Mouse (Mus musculus) intestine, embryonic 15.5 days (tissue): Measurements from ENCODE around the gene Apbb1ip. TPM values are rescaled to one million over a fixed set of nuclear protein-coding genes. Genes with fewer than 3 reads are reported as not detected.
"Not testable (repeated sequence)": the region's sequence is repeated elsewhere in the genome, so short reads cannot be mapped to it uniquely, and the experiment has no call there.

ENCODE experiments used
- ATAC-seq: fragments of 200-750 bp; cut with Nextera tagmentation; 2 replicates; pipeline ENCODE4 v1.8.0; 2017; ENCODE audit warnings: moderate TSS enrichment, moderate library complexity
- H3K27ac ChIP-seq: fragments of 300-500 bp; sonication (generic); 2 replicates; pipeline ENCODE4 v1.5.1; 2015; ENCODE audit warnings: mild to moderate bottlenecking, inconsistent platforms
- H3K27me3 ChIP-seq: fragments of 300-500 bp; sonication (generic); replicated peaks from 2 replicates; pipeline ENCODE4 v1.6.1; 2015; ENCODE audit warnings: inconsistent platforms
- H3K36me3 ChIP-seq: fragments of 300-500 bp; sonication (generic); 2 replicates; pipeline ENCODE4 v1.6.1; 2015; ENCODE audit warnings: inconsistent platforms
- H3K4me1 ChIP-seq: fragments of 300-500 bp; sonication (generic); replicated peaks from 2 replicates; pipeline ENCODE4 v1.6.1; 2015; ENCODE audit warnings: inconsistent platforms
- H3K4me2 ChIP-seq: fragments of 300-500 bp; sonication (generic); replicated peaks from 2 replicates; pipeline ENCODE4 v1.6.1; 2015; ENCODE audit warnings: mild to moderate bottlenecking, inconsistent platforms
- H3K4me3 ChIP-seq: fragments of 300-500 bp; sonication (generic); replicated peaks from 2 replicates; pipeline ENCODE4 v1.5.1; 2015; ENCODE audit warnings: inconsistent platforms
- H3K9ac ChIP-seq: fragments of 300-500 bp; sonication (generic); 2 replicates; pipeline ENCODE4 v1.6.1; 2015; ENCODE audit warnings: inconsistent platforms
- H3K9me3 ChIP-seq: fragments of 300-500 bp; sonication (generic); 2 replicates; pipeline ENCODE4 v1.6.1; 2016; ENCODE audit warnings: inconsistent platforms
- WGBS: fragments of 180-500 bp; shearing (Covaris S2); methylation state at CpG from one replicate; pipeline ENCODE4 v1.1.7; 2015; 5-methylcytosine and 5-hydroxymethylcytosine counted together
- polyA plus RNA-seq: library from polyadenylated mRNA; unstranded; fragments of >200 nt; fragmentation: Nextera tagmentation; extraction: Ambion mirVana; gene quantifications from 2 replicates; pipeline ENCODE4 v1.2.1, GENCODE M21; 2015

Gene Apbb1ip
- polyA plus RNA-seq, 1 experiment from 2014 or later = 1.9 TPM

GRCm38 (mm10) chr2:22865818-22866217 lies 91.9 kb downstream of the Apbb1ip start:
- H3K36me3 ChIP-seq = no peaks in the 10 kb centered on the region
- WGBS = 85% methylated on average over 1 of the region's 1 CpGs
- H3K27ac ChIP-seq = no peak overlapping the region
- no peaks in the 10 kb centered on the region for H3K9me3 ChIP-seq
- no peaks in the 10 kb centered on the region for H3K27me3 ChIP-seq
- ATAC-seq = no peak
- H3K9ac ChIP-seq = no peak overlapping the region
- H3K4me2 ChIP-seq = no peak overlapping the region
- no peak overlapping the region for H3K4me3 ChIP-seq
- no peaks in the 10 kb centered on the region for H3K4me1 ChIP-seq

DNA sequence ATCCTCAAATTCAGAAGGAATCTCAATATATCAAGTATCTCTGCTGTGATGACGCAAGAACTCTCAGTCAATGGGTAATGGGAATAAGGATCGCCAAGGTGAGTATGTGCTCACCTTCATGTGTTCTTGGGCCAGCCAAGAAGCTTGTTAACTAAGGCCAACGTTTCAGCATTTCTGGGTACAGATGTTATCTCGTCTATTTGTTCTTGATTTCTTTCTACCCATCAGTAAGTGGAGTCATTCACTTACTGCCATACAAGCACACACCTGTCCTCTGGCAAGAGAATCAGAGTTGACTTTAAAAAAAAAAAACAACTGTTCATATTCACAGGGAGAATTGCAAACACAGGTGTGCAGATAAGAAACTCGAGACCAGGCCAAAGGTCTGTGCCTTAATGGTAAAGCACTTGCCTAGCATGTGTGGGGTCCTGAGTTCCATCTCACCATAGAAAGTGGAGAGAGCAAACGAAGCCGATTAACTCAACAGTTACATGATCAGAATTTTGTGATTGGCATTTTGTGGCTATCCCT lies 93.1 kb downstream of the Apbb1ip start:
- H3K27me3 ChIP-seq = no peaks in the 10 kb centered on the region
- no peak overlapping the region for H3K27ac ChIP-seq
- WGBS = 67% methylated on average over 7 of the region's 7 CpGs
- no peak overlapping the region for H3K9ac ChIP-seq
- no peaks in the 10 kb centered on the region for H3K9me3 ChIP-seq
- H3K36me3 ChIP-seq = no peaks in the 10 kb centered on the region
- peak; percentile 56 for ATAC-seq
- H3K4me1 ChIP-seq = no peaks in the 10 kb centered on the region
- no peak overlapping the region for H3K4me3 ChIP-seq
- H3K4me2 ChIP-seq = no peak overlapping the region

DNA sequence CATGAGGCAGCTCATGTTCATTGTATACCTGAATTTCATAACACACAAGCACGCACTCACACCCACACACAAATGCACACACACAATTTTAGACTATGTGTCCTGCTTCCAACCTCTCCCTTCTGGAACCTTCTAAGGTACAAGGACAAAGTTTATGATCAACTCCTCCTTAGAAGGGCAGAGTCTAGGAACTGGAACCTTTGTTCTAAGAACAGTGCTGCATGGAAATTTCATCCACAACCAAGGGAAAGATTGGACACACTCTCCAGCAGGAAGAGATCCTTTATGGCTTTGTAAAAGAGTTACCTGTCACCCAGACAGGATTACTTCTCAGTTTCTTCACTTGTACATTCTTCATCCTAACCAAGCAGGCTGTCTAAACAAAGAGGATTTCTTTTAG lies 99.3 kb downstream of the Apbb1ip start:
- 64% methylated on average over 1 of the region's 1 CpGs for WGBS
- Histone ChIP-seq H3K9me3 (no peaks in the 10 kb centered on the region; the same call in 1 of the 2 replicates), H3K4me1 (no peaks in the 10 kb centered on the region), H3K4me2 (no peak overlapping the region), H3K27me3 (no peaks in the 10 kb centered on the region), H3K36me3 (no peaks in the 10 kb centered on the region), H3K4me3 (no peak overlapping the region), H3K27ac (no peak overlapping the region), H3K9ac (no peak overlapping the region)
- peak; percentile 58 for ATAC-seq

GRCm38 (mm10) chr2:22874628-22875027 lies 100.7 kb downstream of the Apbb1ip start:
- Histone ChIP-seq H3K4me3 (no peak overlapping the region), H3K27me3 (no peaks in the 10 kb centered on the region), H3K9me3 (no peaks in the 10 kb centered on the region; the same call in 1 of the 2 replicates), H3K4me1 (no peaks in the 10 kb centered on the region), H3K36me3 (no peaks in the 10 kb centered on the region), H3K9ac (no peak overlapping the region), H3K4me2 (no peak overlapping the region), H3K27ac (no peak overlapping the region)
- peak; percentile 61 for ATAC-seq
- 45% methylated on average over 10 of the region's 10 CpGs for WGBS

DNA sequence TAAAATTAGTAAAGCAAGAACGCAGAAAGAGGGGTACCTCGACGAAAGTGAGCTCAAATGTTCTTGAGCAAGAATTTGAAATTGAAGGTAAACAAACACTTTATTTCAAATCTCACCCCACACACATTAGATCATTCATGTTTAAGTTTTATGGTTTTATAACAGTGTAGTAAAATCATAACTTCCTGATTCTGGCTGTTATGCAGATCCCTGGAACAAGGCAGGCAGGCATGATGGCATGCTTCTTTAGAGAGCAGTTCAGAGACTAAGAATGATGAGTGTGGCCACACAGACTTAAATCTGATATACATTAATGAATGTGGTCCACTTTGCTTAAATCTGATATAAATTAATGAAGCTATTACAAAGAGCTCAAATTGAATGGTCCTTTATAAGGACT lies 102.7 kb downstream of the Apbb1ip start:
- WGBS = 65% methylated on average over 3 of the region's 3 CpGs
- Histone ChIP-seq H3K4me3 (no peak overlapping the region), H3K27ac (no peak overlapping the region), H3K9ac (no peak overlapping the region), H3K27me3 (no peaks in the 10 kb centered on the region), H3K9me3 (no peaks in the 10 kb centered on the region; the same call in 1 of the 2 replicates), H3K36me3 (no peaks in the 10 kb centered on the region), H3K4me1 (no peaks in the 10 kb centered on the region), H3K4me2 (no peak overlapping the region)
- ATAC-seq = peak; percentile 84

DNA sequence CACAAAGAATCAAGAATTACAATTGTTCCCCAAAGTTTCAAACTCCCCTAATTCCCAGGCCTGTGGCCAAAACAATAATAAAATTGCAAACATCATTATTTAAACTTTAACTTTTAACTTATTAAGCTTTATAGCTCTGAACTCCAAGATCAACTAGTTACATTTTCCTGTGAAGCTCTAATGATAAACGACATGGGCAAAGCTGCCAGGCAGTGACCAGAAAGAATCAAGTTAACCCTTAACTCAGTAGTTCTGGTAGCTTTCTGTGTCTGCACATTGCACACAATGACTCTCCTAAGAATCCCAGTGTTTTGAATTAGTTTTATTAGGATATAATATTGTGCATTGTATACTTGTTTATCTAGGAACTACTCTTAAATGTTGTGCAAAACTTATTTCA lies 104.9 kb downstream of the Apbb1ip start:
- no peak overlapping the region for H3K9ac ChIP-seq
- WGBS = 19% methylated on average over 1 of the region's 1 CpGs
- H3K9me3 ChIP-seq = no peaks in the 10 kb centered on the region; the same call in 1 of the 2 replicates
- H3K27me3 ChIP-seq = no peaks in the 10 kb centered on the region
- no peak overlapping the region for H3K27ac ChIP-seq
- ATAC-seq = no peak
- H3K4me2 ChIP-seq = no peak overlapping the region
- no peaks in the 10 kb centered on the region for H3K4me1 ChIP-seq
- no peaks in the 10 kb centered on the region for H3K36me3 ChIP-seq
- H3K4me3 ChIP-seq = no peak overlapping the region

- WGBS = 81% methylated on average over 3 of the region's 3 CpGs
- ATAC-seq, H3K27me3 ChIP-seq, H3K27ac ChIP-seq, H3K4me1 ChIP-seq, H3K36me3 ChIP-seq, H3K9ac ChIP-seq, H3K9me3 ChIP-seq, H3K4me3 ChIP-seq, H3K4me2 ChIP-seq: not testable (repeated sequence)
Observed at GRCm38 (mm10) chr2:22880726-22881125, 106.8 kb downstream of the Apbb1ip start.

DNA sequence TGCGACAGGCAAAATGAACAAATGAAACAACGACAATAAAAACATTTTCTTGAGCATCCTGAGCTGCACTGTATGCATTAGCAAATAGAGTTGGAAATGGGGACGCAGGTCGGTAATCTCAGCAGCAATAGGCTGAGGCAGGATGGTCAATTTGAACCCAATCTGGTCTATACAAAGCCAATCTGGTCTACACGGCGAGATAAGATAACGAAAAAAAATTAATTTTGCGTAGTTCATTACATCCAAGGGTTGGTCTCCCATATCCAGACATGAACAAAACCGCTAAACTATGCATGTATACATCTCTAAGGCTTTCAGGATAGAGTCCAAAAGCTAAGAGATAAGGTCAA lies 121.0 kb downstream of the Apbb1ip start:
- Histone ChIP-seq H3K36me3 (no peaks in the 10 kb centered on the region), H3K27ac (peak overlapping the region; percentile 87), H3K4me3 (peak overlapping the region; percentile 94), H3K9ac (peak overlapping the region; percentile 80), H3K27me3 (no peaks in the 10 kb centered on the region), H3K9me3 (no peaks in the 10 kb centered on the region), H3K4me2 (peak overlapping the region; percentile 78), H3K4me1 (no peaks in the 10 kb centered on the region)
- WGBS = 17% methylated on average over 9 of the region's 9 CpGs
- no peak; the same call in 1 of the 2 replicates for ATAC-seq

- Histone ChIP-seq H3K4me3 (peak within 1 kb of the TSS; percentile 94), H3K9me3 (no peaks in the 10 kb centered on the region), H3K4me2 (peak within 1 kb of the TSS; percentile 78), H3K27ac (peak within 1 kb of the TSS; percentile 87), H3K9ac (peak within 1 kb of the TSS; percentile 80), H3K36me3 (no peaks in the 10 kb centered on the region), H3K4me1 (no peaks in the 10 kb centered on the region), H3K27me3 (no peaks in the 10 kb centered on the region)
- under 1% methylated on average over 77 of the region's 81 CpGs for WGBS
- ATAC-seq = peak; percentile 99
Observed at GRCm38 (mm10) chr2:22895282-22896273, 121.7 kb downstream of the Apbb1ip start, which contains the start of gene Pdss1. TSS of gene Pdss1 (plus strand) at chr2:22895522.

- Histone ChIP-seq H3K9me3 (no peaks in the 10 kb centered on the region), H3K27ac (no peak overlapping the region), H3K9ac (no peak overlapping the region), H3K36me3 (peaks cover 9% of the 10 kb centered on the region), H3K4me2 (no peak overlapping the region), H3K4me3 (no peak overlapping the region), H3K27me3 (no peaks in the 10 kb centered on the region), H3K4me1 (no peaks in the 10 kb centered on the region)
- 88% methylated on average over 3 of the region's 3 CpGs for WGBS
- ATAC-seq = no peak
Observed at GRCm38 (mm10) chr2:22903947-22904346, 130.1 kb downstream of the Apbb1ip start.

- no peaks in the 10 kb centered on the region for H3K27me3 ChIP-seq
- no peak overlapping the region for H3K27ac ChIP-seq
- no peak overlapping the region for H3K4me3 ChIP-seq
- no peaks in the 10 kb centered on the region for H3K4me1 ChIP-seq
- no peaks in the 10 kb centered on the region for H3K9me3 ChIP-seq
- WGBS = 86% methylated on average over 3 of the region's 3 CpGs
- no peak overlapping the region for H3K4me2 ChIP-seq
- no peak overlapping the region for H3K9ac ChIP-seq
- 0 out of 2 replicates have a peak, but pooled peaks have one; percentile 53 for ATAC-seq
- H3K36me3 ChIP-seq = peaks cover 6% of the 10 kb centered on the region; the same call in 1 of the 2 replicates
Observed at GRCm38 (mm10) chr2:22914421-22914820, 140.5 kb downstream of the Apbb1ip start.

DNA sequence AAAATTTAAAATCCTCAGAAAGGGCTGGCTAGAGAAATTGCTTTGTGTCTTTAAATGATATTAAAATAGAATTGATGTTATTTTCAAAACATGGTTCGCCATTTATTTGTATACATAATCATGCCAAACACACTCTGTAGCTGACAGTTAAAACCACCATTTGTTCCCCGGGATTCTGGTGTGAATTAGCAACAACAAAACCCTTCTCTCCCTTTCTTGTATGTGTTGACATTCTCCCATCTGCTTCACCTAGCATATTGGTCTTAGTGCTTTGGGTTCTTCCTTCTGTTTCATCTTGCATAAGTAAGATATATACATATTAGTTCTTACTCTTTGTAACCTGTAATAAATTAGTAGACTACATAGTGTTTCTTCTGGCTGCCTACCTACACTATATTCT lies 144.8 kb downstream of the Apbb1ip start:
- no peak for ATAC-seq
- 84% methylated on average over 2 of the region's 2 CpGs for WGBS

More for the DNA sequence above, 144.8 kb downstream of the Apbb1ip start:
- Histone ChIP-seq H3K4me3 (no peak overlapping the region), H3K36me3 (peaks cover 7% of the 10 kb centered on the region; the same call in 1 of the 2 replicates), H3K9ac (no peak overlapping the region), H3K9me3 (no peaks in the 10 kb centered on the region), H3K4me2 (no peak overlapping the region), H3K4me1 (no peaks in the 10 kb centered on the region), H3K27ac (no peak overlapping the region), H3K27me3 (no peaks in the 10 kb centered on the region)
